Mouse (Mus musculus): ENCODE measurements around the gene Rasa4. TPM values are rescaled to one million over a fixed set of nuclear protein-coding genes. Genes with fewer than 3 reads are reported as not detected.
"Not testable (repeated sequence)": the region's sequence is repeated elsewhere in the genome, so short reads cannot be mapped to it uniquely, and the experiment has no call there.

The Rasa4 gene
- total RNA-seq, 1 experiment from 2014 or later = 7.3 TPM

GRCm38 (mm10) chr5:136146936-136147335 lies 63.2 kb downstream of the Rasa4 start:
- peak; percentile 11; the same call in 1 of the 2 replicates for ATAC-seq (ENCODE audit: extremely low read depth, insufficient number of reproducible peaks, low FRiP score, poor library complexity, severe bottlenecking)

DNA sequence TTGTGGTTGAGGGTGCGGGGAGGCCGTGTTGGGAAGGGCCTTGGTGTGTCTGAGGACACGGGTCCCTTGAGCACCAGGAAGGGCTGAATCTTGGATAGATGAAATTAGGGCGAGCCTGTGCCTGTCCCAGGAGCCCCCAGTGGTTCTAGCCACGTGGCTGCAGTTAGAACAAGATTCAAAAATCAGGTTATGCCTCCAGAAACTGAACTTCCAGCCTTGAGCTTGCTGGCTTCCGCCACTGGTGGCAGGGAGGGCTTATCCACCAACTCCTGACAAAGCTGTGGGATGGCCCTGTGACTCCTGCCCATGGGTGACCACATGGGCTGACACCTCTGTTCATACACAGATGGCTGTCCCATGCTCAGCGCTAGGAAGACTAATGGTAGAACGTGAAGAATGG lies 64.0 kb downstream of the Rasa4 start:
- ATAC-seq (ENCODE audit: extremely low read depth, insufficient number of reproducible peaks, low FRiP score, poor library complexity, severe bottlenecking) = no peak

DNA sequence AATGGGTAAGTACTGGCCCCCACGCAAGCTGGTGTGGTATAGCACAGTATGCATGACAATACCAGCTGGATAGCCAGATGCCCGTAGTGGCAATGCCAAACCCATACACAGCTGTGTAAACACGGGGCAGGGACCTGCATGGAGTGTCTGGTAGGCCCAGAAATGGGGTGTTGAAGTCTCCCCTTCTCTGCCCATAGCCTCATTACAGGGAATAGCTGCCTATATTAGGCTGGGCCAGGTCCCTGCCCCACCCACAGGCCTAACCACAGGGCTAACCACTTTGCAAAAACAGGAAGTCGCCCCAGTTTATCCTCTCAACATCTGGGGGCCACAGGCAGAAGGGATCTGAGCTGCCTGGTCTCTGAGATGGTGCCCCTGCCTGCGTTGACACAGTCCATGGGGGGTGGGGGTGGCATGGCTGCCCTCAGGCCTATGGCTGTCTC lies 65.4 kb downstream of the Rasa4 start:
- peak; percentile 79 for ATAC-seq (ENCODE audit: extremely low read depth, insufficient number of reproducible peaks, low FRiP score, poor library complexity, severe bottlenecking)

- no peak for ATAC-seq (ENCODE audit: extremely low read depth, insufficient number of reproducible peaks, low FRiP score, poor library complexity, severe bottlenecking)
Measured at GRCm38 (mm10) chr5:136152365-136152764, 68.6 kb downstream of the Rasa4 start.

DNA sequence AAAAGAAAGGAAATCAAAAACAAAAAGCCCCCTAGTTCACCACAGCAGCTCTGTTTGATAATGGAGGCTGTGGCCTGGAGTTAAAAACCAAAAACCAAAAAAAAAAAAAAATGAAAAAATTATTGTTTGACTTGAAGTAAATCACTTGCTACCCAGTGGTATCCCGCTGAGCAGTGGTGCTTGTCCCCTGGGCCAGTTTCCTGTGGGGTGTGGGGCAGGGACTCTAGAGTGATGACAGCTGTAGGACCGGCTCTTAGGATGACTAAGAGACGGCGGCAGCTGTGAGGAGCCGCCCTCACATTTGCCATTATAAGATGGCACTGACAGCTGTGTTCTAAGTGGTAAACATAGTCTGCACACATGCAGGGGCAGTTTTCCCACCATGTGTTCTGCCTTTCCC lies 71.7 kb downstream of the Rasa4 start:
- ATAC-seq (ENCODE audit: extremely low read depth, insufficient number of reproducible peaks, low FRiP score, poor library complexity, severe bottlenecking) = no peak

- ATAC-seq (ENCODE audit: extremely low read depth, insufficient number of reproducible peaks, low FRiP score, poor library complexity, severe bottlenecking) = not testable (repeated sequence)
Measured at GRCm38 (mm10) chr5:136160084-136160483, 76.4 kb downstream of the Rasa4 start.

Other genes with a start within 250 kb of the Rasa4 start
- not detected in 2 replicates for gene Hspb1, start 196.0 kb upstream of the Rasa4 start, total RNA-seq (2017)
- 66.7 and 70.0 TPM in 2 replicates for gene Ywhag, start 149.3 kb upstream of the Rasa4 start, total RNA-seq (2017)
- 5.0 and 5.6 TPM in 2 replicates for gene Ssc4d, start 109.4 kb upstream of the Rasa4 start, total RNA-seq (2017)
- gene Zp3, start 103.8 kb upstream of the Rasa4 start, total RNA-seq (2017) = not detected in 2 replicates
- gene Dtx2, start 89.1 kb upstream of the Rasa4 start, total RNA-seq (2017) = 13.0 and 13.7 TPM in 2 replicates
- not detected in 2 replicates for gene Upk3b, start 45.4 kb upstream of the Rasa4 start, total RNA-seq (2017)
- 0.61 and 2.8 TPM in 2 replicates for gene Upk3bl, start 29.4 kb upstream of the Rasa4 start, total RNA-seq (2017)
- 47.6 and 55.0 TPM in 2 replicates for gene Polr2j, start 32.7 kb downstream of the Rasa4 start, total RNA-seq (2017)
- gene Lrwd1, start 52.2 kb downstream of the Rasa4 start, total RNA-seq (2017) = 32.9 and 34.4 TPM in 2 replicates
- 3.7 and 7.9 TPM in 2 replicates for gene Alkbh4, start 52.2 kb downstream of the Rasa4 start, total RNA-seq (2017)
- 92.9 and 95.5 TPM in 2 replicates for gene Orai2, start 86.8 kb downstream of the Rasa4 start, total RNA-seq (2017)
- gene Prkrip1, start 115.0 kb downstream of the Rasa4 start, total RNA-seq (2017) = 25.3 and 29.0 TPM in 2 replicates
- gene Sh2b2, start 162.6 kb downstream of the Rasa4 start, total RNA-seq (2017) = 7.9 and 8.4 TPM in 2 replicates